ENCODE assay signal across 14 mouse cellular contexts in the genomic region with DNA sequence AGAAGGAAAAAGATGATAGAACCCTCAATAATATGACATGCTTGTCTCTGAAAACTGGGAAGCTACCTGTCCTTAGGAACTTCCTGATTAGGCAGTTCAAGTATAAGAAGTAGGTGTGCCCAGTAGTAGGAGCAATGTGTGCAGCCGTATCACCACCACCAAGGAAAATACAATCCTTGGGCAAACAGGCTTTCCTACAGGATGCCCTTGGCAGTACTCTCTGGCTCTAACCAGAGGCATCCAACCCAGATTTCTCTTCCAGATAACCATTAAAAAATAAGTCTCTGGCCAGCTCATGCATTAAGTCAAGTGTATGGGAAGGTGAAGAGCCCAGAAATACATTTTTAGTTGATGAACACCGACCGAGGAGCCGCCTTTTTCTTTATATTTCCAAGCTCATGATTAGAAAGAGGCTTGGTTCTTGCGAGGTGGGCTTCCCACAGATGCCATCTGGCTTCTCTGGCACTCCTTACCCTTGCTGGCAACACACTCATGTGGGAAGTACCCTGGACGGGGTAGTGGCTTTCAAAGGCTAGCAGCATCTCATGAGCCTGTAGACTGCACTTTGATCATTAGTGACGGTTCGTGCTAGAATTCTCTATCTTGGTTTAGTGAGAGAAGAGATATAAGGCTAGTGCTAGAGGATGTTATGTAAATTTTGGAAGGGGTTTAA.
DNase-seq lines count a peak whose midpoint lies in the region; ATAC-seq and TF ChIP-seq lines count a peak whose summit lies in the region.
"Had no signal": no experiment of that assay in that cellular context is flagged by ENCODE, and none has a peak within 500 bp of the region (broad histone marks: within the 10 kb centered on the region; RNA-seq: fewer than 3 reads in every experiment).

No protein-coding gene starts in this region.

- TF ChIP-seq CTCF in forebrain, postnatal 0 days (IDR thresholded peaks at IDR 0.05; ENCODE audit: low read depth), result no peak

- no peaks in the 10 kb centered on the region for H3K27me3 ChIP-seq in forebrain, postnatal 0 days (ENCODE audit: insufficient read depth, low read length)
- no peaks in the 10 kb centered on the region for H3K27me3 ChIP-seq in forebrain, embryonic 16.5 days (replicated peaks; ENCODE audit: control insufficient read depth, insufficient read depth, low read length)
- H3K27me3 ChIP-seq: heart, embryonic 13.5 days; limb, embryonic 13.5 days; liver, embryonic 15.5 days had no signal

- no peaks in the 10 kb centered on the region for H3K4me1 ChIP-seq in forebrain, postnatal 0 days (ENCODE audit: insufficient read depth)
- no peaks in the 10 kb centered on the region for H3K4me1 ChIP-seq in forebrain, embryonic 16.5 days (replicated peaks; ENCODE audit: control insufficient read depth, insufficient read depth, low read length)
- H3K4me1 ChIP-seq: heart, embryonic 13.5 days; hindbrain, embryonic 10.5 days; limb, embryonic 13.5 days; liver, embryonic 15.5 days had no signal

- no peak overlapping the region for H3K4me2 ChIP-seq in forebrain, postnatal 0 days (ENCODE audit: low read depth)
- H3K4me2 ChIP-seq in forebrain, embryonic 16.5 days (ENCODE audit: low read length), result no peak overlapping the region
- H3K4me2 ChIP-seq: heart, embryonic 13.5 days; limb, embryonic 13.5 days; liver, embryonic 15.5 days had no signal

- H3K27ac ChIP-seq in forebrain, postnatal 0 days (ENCODE audit: low read depth, low read length), result no peak overlapping the region
- no peak overlapping the region for H3K27ac ChIP-seq in forebrain, embryonic 16.5 days (ENCODE audit: low read length)
- H3K27ac ChIP-seq: heart, embryonic 13.5 days; hindbrain, embryonic 10.5 days; limb, embryonic 13.5 days; liver, embryonic 15.5 days had no signal

- H3K9me3 ChIP-seq in forebrain, postnatal 0 days (ENCODE audit: low read length), result no peaks in the 10 kb centered on the region
- no peaks in the 10 kb centered on the region for H3K9me3 ChIP-seq in forebrain, embryonic 16.5 days (ENCODE audit: control insufficient read depth, low read length)
- H3K9me3 ChIP-seq: heart, embryonic 13.5 days; hindbrain, embryonic 10.5 days; limb, embryonic 13.5 days; liver, embryonic 15.5 days had no signal

- no peaks in the 10 kb centered on the region for H3K36me3 ChIP-seq in forebrain, postnatal 0 days (ENCODE audit: insufficient read depth)
- no peaks in the 10 kb centered on the region for H3K36me3 ChIP-seq in forebrain, embryonic 16.5 days (ENCODE audit: control insufficient read depth, insufficient read depth)
- H3K36me3 ChIP-seq: heart, embryonic 13.5 days; hindbrain, embryonic 10.5 days; limb, embryonic 13.5 days; liver, embryonic 15.5 days had no signal

- H3K9ac ChIP-seq in forebrain, postnatal 0 days, result no peak overlapping the region
- H3K9ac ChIP-seq in forebrain, embryonic 16.5 days (replicated peaks; ENCODE audit: low read depth, low read length), result no peak overlapping the region
- H3K9ac ChIP-seq: heart, embryonic 13.5 days; limb, embryonic 13.5 days; liver, embryonic 15.5 days had no signal

- ATAC-seq in forebrain, postnatal 0 days, result no peak
- ATAC-seq in forebrain, embryonic 16.5 days, result no peak

- no peak overlapping the region for H3K4me3 ChIP-seq in forebrain, postnatal 0 days (ENCODE audit: low read depth, low read length)
- H3K4me3 ChIP-seq in forebrain, embryonic 16.5 days (replicated peaks; ENCODE audit: low read length), result no peak overlapping the region
- H3K4me3 ChIP-seq: heart, embryonic 13.5 days; hindbrain, embryonic 10.5 days; limb, embryonic 13.5 days; liver, embryonic 15.5 days had no signal

- WGBS in forebrain, postnatal 0 days, result 78% methylated on average over 8 of the region's 8 CpGs
- WGBS in forebrain, embryonic 16.5 days, result 74% methylated on average over 8 of the region's 8 CpGs

- peak; percentile 23 for DNase-seq in forebrain, postnatal 0 days
- peak; percentile 7 to 26 for DNase-seq in kidney, postnatal 36 days
- DNase-seq in kidney, postnatal 10 days, result no peak
- DNase-seq in right cerebral cortex, postnatal 36 days (ENCODE audit: low spot score in 2 of 2), result peak; percentile 3
- DNase-seq in right cerebral cortex, postnatal 14 days, result no peak
- peak; percentile 24 to 83 for DNase-seq in cerebellum, postnatal 4 days (ENCODE audit: low spot score in 2 of 2)
- DNase-seq in urinary bladder, adult 18-20 months (ENCODE audit: low spot score in 2 of 2), result no peak
- DNase-seq: adrenal gland, postnatal 14 days; lung, postnatal 10 days had no signal

Comparison
In these comparisons a context has a peak if more than half of its experiments do, and no peak if none do; other contexts are left out.
1. DNase-seq: peak in forebrain, postnatal 0 days (single experiment), kidney, postnatal 36 days (2 of 2), right cerebral cortex, postnatal 36 days (2 of 2) and cerebellum, postnatal 4 days (2 of 2); none in kidney, postnatal 10 days (single experiment), right cerebral cortex, postnatal 14 days (single experiment) and urinary bladder, adult 18-20 months (0 of 2).